Mouse (Mus musculus) erythroblast, embryonic 14.5 days (primary cell): ENCODE data around the gene Ksr1. TPM values are rescaled to one million over a fixed set of nuclear protein-coding genes. Genes with fewer than 3 reads are reported as not detected.

ENCODE experiments used
- H3K27me3 ChIP-seq: 2 replicates; pipeline ENCODE4 v1.6.1; 2012; ENCODE audit warnings: inconsistent platforms; ENCODE audit not compliant: control insufficient read depth
- H3K36me3 ChIP-seq: 2 replicates; pipeline ENCODE4 v1.6.1; 2012; ENCODE audit warnings: mild to moderate bottlenecking, inconsistent platforms; ENCODE audit not compliant: control insufficient read depth
- H3K4me1 ChIP-seq: 2 replicates; pipeline ENCODE4 v1.6.1; 2012; ENCODE audit warnings: inconsistent platforms; ENCODE audit not compliant: control insufficient read depth
- H3K4me3 ChIP-seq: replicated peaks from 2 replicates; pipeline ENCODE3; 2012; ENCODE audit warnings: moderate library complexity, mild to moderate bottlenecking, inconsistent platforms
- H3K9me3 ChIP-seq: 2 replicates; pipeline ENCODE4 v1.6.1; 2012; ENCODE audit warnings: low read length, inconsistent platforms, mixed read lengths; ENCODE audit not compliant: control insufficient read depth
- GATA1 ChIP-seq: IDR thresholded peaks from 2 replicates; pipeline ENCODE4 v1.6.1; 2012; ENCODE audit warnings: low read length, inconsistent platforms, mixed read lengths
- TAL1 ChIP-seq: IDR thresholded peaks from 3 replicates; pipeline ENCODE4 v1.6.1; 2012; ENCODE audit warnings: low read length, inconsistent platforms, mixed read lengths
- polyA plus RNA-seq: library from polyadenylated mRNA; stranded (reverse); fragments of >175 nt; gene quantifications from 2 replicates; pipeline ENCODE4 v1.2.3, GENCODE M21; 2012

Ksr1 gene
- polyA plus RNA-seq, 1 experiment = 4.4 TPM

DNA sequence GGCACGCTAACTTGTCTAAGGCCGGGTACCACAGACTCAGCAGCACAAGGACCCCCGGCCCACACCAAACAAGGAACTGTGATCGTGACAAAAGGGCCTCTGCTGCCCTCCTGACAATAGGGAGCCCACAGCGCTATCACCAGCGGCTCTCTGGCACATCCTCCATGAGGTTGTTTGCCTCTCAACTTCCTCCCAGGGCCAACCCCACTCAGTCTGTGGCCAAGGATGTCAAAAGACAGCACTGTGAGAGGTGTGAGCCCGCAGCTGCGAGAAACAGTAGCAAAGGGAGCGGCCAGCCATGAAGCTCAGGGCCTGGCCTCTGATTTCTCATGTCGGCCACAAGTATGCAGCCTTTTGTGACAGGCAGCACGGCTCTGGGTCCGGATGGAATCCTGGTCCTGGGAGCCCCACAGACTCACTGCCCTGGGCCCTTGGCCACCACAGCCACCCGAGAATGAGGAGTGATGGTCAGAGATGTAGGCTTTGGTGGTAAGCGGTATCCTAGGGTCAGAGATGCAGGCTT is 104.2 kb downstream of the Ksr1 start:
- TF ChIP-seq GATA1 (no peak), TAL1 (no peak)
- H3K4me1 ChIP-seq = peaks cover 2% of the 10 kb centered on the region; the same call in 1 of the 2 replicates
- H3K36me3 ChIP-seq = peaks cover 49% of the 10 kb centered on the region
- H3K27me3 ChIP-seq = no peaks in the 10 kb centered on the region
- no peaks in the 10 kb centered on the region for H3K9me3 ChIP-seq
- H3K4me3 ChIP-seq = no peak overlapping the region

DNA sequence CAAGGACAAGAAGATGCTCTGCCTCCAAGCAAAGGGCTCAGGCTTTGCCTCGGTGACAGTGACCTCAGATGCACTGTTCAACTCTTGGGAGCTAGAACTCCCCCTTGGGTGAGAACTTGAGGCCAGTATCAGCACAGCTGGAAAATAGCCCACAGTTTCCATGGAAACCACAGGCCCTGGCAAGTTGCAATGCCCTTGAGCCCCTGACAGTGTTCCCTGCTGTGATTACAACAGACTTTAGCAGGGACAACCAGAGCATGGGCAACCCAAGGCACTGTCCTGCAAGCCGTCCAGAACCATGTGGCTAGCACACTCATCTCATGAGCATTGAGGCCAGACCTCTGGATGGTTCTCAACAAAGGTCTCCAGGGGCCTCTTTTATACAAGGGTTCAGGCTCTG is 106.7 kb downstream of the Ksr1 start:
- Histone ChIP-seq H3K9me3 (no peaks in the 10 kb centered on the region), H3K4me1 (peaks cover 2% of the 10 kb centered on the region; the same call in 1 of the 2 replicates), H3K4me3 (no peak overlapping the region), H3K36me3 (peaks cover 44% of the 10 kb centered on the region), H3K27me3 (no peaks in the 10 kb centered on the region)
- no peak for TF ChIP-seq TAL1
- no peak for TF ChIP-seq GATA1

DNA sequence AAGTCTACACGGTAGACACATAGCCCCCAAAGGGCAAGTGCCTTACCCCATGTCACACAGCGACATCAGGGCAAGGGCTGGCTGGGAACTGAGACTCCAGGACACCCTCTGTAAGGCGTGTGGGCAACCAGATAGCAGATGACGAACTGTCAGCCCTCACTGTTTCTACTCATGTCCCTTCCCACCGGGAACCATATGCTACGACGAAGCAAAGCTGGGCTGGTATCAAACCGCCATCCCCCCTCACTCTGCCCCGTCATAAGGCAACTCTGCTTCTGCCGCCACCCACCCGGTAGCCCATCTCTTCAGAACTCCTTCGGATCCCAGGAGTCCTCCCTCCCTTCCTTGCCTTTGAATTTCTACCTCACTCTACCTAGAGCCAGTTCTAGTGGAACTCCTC is 108.7 kb downstream of the Ksr1 start:
- Histone ChIP-seq H3K4me1 (0 out of 2 replicates have a peak, but pooled peaks cover 2% of the 10 kb centered on the region), H3K4me3 (no peak overlapping the region), H3K27me3 (no peaks in the 10 kb centered on the region), H3K36me3 (peaks cover 31% of the 10 kb centered on the region), H3K9me3 (no peaks in the 10 kb centered on the region)
- TF ChIP-seq TAL1 (no peak), GATA1 (no peak)

DNA sequence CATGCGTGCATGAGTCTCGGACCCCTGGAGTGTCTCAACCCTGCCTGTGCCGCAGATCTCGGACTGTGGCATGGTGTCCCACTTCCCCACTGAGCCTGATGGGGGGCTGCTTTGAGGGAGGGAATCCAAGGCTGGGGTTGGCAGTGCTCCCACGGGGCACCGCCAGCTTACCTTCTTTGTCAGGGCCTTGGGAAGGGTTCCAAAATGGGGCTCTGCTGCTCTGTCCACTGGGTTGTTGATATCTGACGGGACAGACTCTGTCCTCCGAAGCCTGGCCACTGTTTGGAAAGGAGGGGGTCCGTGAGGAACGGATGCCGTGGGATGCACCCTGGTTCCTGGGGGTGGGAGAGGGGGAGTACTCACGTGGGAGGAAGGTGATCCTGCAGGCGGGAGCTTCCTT is 109.9 kb downstream of the Ksr1 start:
- no peaks in the 10 kb centered on the region for H3K27me3 ChIP-seq
- TF ChIP-seq TAL1 (no peak), GATA1 (no peak)
- no peaks in the 10 kb centered on the region for H3K9me3 ChIP-seq
- no peak overlapping the region for H3K4me3 ChIP-seq
- 0 out of 2 replicates have a peak, but pooled peaks cover 2% of the 10 kb centered on the region for H3K4me1 ChIP-seq
- H3K36me3 ChIP-seq = peaks cover 30% of the 10 kb centered on the region

DNA sequence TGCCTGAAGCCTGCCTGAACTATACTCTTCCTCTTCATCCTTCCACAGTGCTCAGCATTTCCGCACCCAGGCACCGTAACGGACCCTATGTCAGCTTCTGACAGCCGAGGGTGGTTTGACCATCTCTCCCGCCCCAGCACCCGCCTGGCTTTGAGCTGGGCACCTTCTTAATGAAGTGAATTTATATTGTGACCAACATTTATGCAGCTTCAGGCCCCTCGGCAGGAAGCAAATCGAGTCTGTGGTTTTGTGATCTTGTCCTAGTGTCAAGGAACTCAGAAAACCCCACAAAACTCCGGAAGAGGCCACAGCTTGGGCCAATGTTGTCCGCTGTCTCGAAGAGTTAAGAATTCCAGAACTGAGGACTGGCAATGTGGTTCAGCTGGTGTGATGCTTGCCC is 112.6 kb downstream of the Ksr1 start:
- Histone ChIP-seq H3K4me1 (peaks cover 9% of the 10 kb centered on the region), H3K4me3 (no peak overlapping the region), H3K27me3 (no peaks in the 10 kb centered on the region), H3K9me3 (no peaks in the 10 kb centered on the region), H3K36me3 (peaks cover 43% of the 10 kb centered on the region)
- TF ChIP-seq TAL1 (no peak), GATA1 (no peak)

DNA sequence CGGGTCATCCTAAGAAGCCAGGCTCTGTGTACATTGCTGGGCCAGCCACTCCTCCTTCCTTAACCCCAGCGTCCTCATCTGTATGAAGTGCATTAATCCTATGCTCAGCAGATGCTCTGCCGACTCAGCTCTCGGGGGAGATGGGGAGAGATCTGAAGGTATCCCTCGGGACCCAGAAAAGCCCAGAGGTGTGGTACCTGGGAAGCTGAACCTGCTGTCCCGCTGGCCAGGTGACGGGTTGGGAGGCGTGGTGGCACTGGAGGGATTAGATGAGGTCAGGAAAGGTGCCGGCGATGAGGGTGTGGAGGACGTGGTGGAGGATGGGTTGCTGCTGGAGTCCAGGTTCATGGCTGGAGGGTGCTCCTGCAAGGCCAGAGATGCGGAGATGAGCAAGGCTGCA is 113.2 kb downstream of the Ksr1 start:
- peaks cover 48% of the 10 kb centered on the region for H3K36me3 ChIP-seq
- TF ChIP-seq GATA1 (no peak), TAL1 (no peak)

DNA sequence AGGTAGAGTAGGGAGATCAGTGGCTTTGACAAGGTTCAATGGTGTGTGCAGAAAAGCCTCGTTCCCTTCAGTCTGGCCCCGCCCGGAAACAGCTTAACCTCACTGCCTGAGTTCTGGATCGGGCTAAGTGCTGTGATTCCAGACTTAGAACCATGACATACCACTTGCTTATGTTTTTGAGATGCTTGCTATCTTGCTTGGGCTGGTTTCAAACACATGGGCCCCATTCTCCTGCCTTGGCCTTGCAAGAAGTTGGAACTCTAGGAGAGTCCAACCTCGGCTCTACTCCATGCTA is 114.8 kb downstream of the Ksr1 start:
- no peaks in the 10 kb centered on the region for H3K9me3 ChIP-seq
- no peaks in the 10 kb centered on the region for H3K27me3 ChIP-seq
- no peak overlapping the region for H3K4me3 ChIP-seq
- peaks cover 7% of the 10 kb centered on the region for H3K4me1 ChIP-seq
- TF ChIP-seq GATA1 (no peak), TAL1 (no peak)
- peaks cover 60% of the 10 kb centered on the region for H3K36me3 ChIP-seq

More for the DNA sequence above, 113.2 kb downstream of the Ksr1 start:
- no peak overlapping the region for H3K4me3 ChIP-seq
- H3K9me3 ChIP-seq = no peaks in the 10 kb centered on the region
- H3K27me3 ChIP-seq = no peaks in the 10 kb centered on the region
- H3K4me1 ChIP-seq = peaks cover 9% of the 10 kb centered on the region

DNA sequence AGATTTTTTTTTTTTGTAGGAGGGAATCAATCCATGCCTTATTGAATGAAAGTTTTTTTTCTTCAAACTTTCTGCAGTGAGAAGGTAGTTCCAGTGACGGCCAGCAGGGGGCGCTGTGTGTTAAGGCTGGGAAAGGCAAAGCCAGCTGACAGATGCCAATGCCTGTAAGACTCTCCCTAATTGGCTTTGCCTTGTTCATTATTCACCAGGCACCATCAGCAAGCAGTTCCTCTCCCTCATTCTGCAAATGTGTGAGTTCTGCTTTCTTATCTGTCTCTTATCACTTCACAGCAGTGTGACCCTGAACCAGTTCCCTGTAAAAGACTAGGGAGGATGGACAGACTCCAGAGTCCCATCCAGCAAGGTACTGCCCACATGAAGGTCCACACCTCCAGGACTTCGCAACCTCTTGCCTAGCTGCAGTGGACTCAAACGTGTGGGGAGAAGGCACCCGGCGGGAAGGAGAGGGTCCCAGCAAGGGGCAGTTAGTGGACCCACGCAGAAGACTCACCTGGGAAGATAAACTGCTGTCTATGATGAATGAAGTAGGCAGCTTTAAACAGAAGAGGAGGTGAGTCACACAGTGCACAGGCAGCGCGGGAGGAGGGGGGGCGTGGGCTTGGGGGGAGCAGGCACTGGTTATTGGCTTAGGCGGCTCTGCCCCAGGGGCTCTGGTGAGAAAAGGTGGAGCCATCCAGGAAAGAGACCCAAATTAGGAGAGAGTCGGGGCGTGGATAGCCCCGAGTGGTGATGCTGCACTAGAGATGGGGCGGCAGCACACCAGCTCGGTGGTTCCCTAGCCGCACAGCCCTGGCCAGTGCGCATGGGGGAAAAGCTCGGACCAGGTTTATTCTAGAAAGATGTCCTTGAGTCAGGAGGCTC is 115.4 kb downstream of the Ksr1 start:
- Histone ChIP-seq H3K4me3 (no peak overlapping the region), H3K4me1 (peaks cover 7% of the 10 kb centered on the region), H3K36me3 (peaks cover 55% of the 10 kb centered on the region), H3K9me3 (no peaks in the 10 kb centered on the region), H3K27me3 (no peaks in the 10 kb centered on the region)
- TF ChIP-seq GATA1 = no peak
- no peak for TF ChIP-seq TAL1

DNA sequence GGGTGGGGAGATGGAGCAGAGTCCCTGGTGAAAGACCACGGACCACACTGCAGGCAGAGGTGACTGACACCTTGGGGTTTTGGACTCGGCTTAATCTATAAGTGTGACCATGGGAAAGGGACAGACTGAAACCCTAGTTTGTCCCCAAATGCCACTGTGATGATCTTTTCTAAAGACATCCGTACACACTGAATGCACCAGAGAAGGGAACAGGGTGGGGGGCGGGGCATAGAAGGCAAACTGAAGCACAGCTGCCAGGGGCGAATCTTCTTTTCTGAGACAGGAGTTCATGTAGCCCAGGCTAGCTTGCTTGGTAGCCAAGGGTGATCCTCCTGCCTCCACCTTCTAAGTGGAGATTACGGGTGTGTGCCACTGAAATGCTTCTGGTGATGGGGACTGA is 122.5 kb downstream of the Ksr1 start:
- no peaks in the 10 kb centered on the region for H3K27me3 ChIP-seq
- H3K9me3 ChIP-seq = no peaks in the 10 kb centered on the region
- TF ChIP-seq GATA1 (no peak), TAL1 (no peak)
- H3K4me3 ChIP-seq = no peak overlapping the region
- peaks cover 4% of the 10 kb centered on the region for H3K4me1 ChIP-seq
- H3K36me3 ChIP-seq = peaks cover 54% of the 10 kb centered on the region

DNA sequence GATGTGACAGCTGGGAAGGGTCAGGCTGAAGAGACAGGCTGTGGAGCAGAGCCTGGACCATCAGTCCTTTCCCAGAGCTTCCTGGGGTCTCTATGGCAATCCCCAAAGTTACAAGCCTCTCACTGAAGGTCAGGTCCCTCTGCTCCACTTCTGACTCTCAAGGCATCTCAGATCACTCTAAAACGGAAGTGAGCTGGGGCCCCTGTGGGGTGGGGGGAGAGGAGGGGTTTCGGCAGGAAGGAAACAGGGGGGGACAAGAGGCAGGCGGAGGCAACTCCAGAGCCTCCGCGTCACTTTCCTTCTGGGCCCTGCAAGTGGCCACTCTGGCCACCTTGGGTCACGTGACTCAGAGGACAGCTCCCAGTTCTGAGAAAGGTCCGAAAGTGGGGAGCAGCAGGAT is 122.9 kb downstream of the Ksr1 start:
- no peak overlapping the region for H3K4me3 ChIP-seq
- TF ChIP-seq TAL1 (no peak), GATA1 (no peak)
- H3K4me1 ChIP-seq = peaks cover 4% of the 10 kb centered on the region
- H3K27me3 ChIP-seq = no peaks in the 10 kb centered on the region
- peaks cover 55% of the 10 kb centered on the region for H3K36me3 ChIP-seq
- H3K9me3 ChIP-seq = no peaks in the 10 kb centered on the region
